In the genomic region with DNA sequence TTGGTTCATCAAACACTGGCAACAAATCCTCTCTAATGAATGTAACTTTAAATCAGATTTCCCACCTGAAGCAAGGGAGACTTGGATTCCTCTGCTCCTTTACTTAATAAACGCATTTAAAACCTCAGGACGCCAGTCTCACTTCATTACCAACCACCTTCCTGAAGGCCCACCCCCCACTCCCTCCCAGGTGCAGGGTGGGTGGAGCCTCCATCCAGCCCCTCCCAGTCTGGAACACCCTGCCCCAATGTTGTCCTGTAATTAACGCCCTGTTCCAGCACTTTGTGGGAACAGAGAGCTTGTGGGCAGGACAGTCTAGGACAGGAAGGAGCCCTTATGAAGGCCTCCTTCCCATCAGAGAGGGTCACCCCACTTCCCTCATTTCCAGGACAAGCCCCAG, we compare ENCODE assay signal across 22 mouse cellular contexts. TPM values are rescaled to one million over a fixed set of nuclear protein-coding genes. Genes with fewer than 3 reads are reported as not detected.
DNase-seq lines count a peak whose midpoint lies in the region; ATAC-seq and TF ChIP-seq lines count a peak whose summit lies in the region.
"Had no signal": no experiment of that assay in that cellular context is flagged by ENCODE, and none has a peak within 500 bp of the region (broad histone marks: within the 10 kb centered on the region; RNA-seq: fewer than 3 reads in every experiment).

No protein-coding gene starts in this region.

- intact Hi-C loops in heart, postnatal 25 days (cut with DNase I): no loop called here

- TF ChIP-seq CTCF in stomach, postnatal 0 days (IDR thresholded peaks at IDR 0.05; ENCODE audit: low read depth): no peak
- no peak for TF ChIP-seq CTCF in intestine, postnatal 0 days (IDR thresholded peaks at IDR 0.05; ENCODE audit: low read depth)

- ATAC-seq in heart, embryonic 11.5 days (replicated peaks; ENCODE audit: insufficient number of reproducible peaks, low FRiP score, low TSS enrichment): no peak
- ATAC-seq in stomach, embryonic 14.5 days (ENCODE audit: insufficient number of reproducible peaks, insufficient read depth, low FRiP score, low read depth): 0 out of 2 replicates have a peak, but pooled peaks have one; percentile 34
- no peak for ATAC-seq in stomach, postnatal 0 days (ENCODE audit: low FRiP score, low TSS enrichment)
- no peak for ATAC-seq in intestine, postnatal 0 days
- no peak for ATAC-seq in kidney, embryonic 15.5 days (replicated peaks; ENCODE audit: low FRiP score)
- ATAC-seq: forebrain, postnatal 0 days; hindbrain, postnatal 0 days had no signal

- H3K36me3 ChIP-seq in heart, embryonic 11.5 days (ENCODE audit: control insufficient read depth, insufficient read depth, low read length): peaks cover 3% of the 10 kb centered on the region; the same call in 1 of the 2 replicates
- peaks cover 16% of the 10 kb centered on the region for H3K36me3 ChIP-seq in stomach, embryonic 14.5 days (ENCODE audit: control insufficient read depth, insufficient read depth, low read length)
- H3K36me3 ChIP-seq in stomach, postnatal 0 days (ENCODE audit: control insufficient read depth, insufficient read depth, low read length): peaks cover 11% of the 10 kb centered on the region
- H3K36me3 ChIP-seq in intestine, postnatal 0 days (ENCODE audit: control insufficient read depth, insufficient read depth): peaks cover 29% of the 10 kb centered on the region
- H3K36me3 ChIP-seq in kidney, embryonic 15.5 days: peaks cover 48% of the 10 kb centered on the region

- H3K9me3 ChIP-seq in heart, embryonic 11.5 days (replicated peaks; ENCODE audit: control insufficient read depth, low read length): no peaks in the 10 kb centered on the region
- no peaks in the 10 kb centered on the region for H3K9me3 ChIP-seq in stomach, embryonic 14.5 days (ENCODE audit: control insufficient read depth, low read depth, low read length)
- no peaks in the 10 kb centered on the region for H3K9me3 ChIP-seq in stomach, postnatal 0 days (ENCODE audit: control insufficient read depth, low read length)
- H3K9me3 ChIP-seq in intestine, postnatal 0 days (ENCODE audit: control insufficient read depth): no peaks in the 10 kb centered on the region
- H3K9me3 ChIP-seq in kidney, embryonic 15.5 days (replicated peaks): no peaks in the 10 kb centered on the region
- H3K9me3 ChIP-seq: embryonic facial prominence, embryonic 10.5 days; forebrain, embryonic 13.5 days; G1E; hindbrain, embryonic 13.5 days had no signal

- 52% methylated on average over 3 of the region's 3 CpGs for WGBS in heart, embryonic 11.5 days (ENCODE audit: insufficient replicate concordance)
- 38% methylated on average over 3 of the region's 3 CpGs for WGBS in stomach, embryonic 14.5 days
- 51% methylated on average over 3 of the region's 3 CpGs for WGBS in stomach, postnatal 0 days
- WGBS in intestine, postnatal 0 days: 48% methylated on average over 3 of the region's 3 CpGs
- WGBS in kidney, embryonic 15.5 days: 49% methylated on average over 3 of the region's 3 CpGs

- peaks cover 32% of the 10 kb centered on the region for H3K4me1 ChIP-seq in heart, embryonic 11.5 days (ENCODE audit: control insufficient read depth, insufficient read depth, low read length)
- H3K4me1 ChIP-seq in stomach, embryonic 14.5 days (ENCODE audit: control insufficient read depth, insufficient read depth, low read length): no peaks in the 10 kb centered on the region
- no peaks in the 10 kb centered on the region for H3K4me1 ChIP-seq in stomach, postnatal 0 days (replicated peaks; ENCODE audit: control insufficient read depth, insufficient read depth)
- no peaks in the 10 kb centered on the region for H3K4me1 ChIP-seq in intestine, postnatal 0 days (replicated peaks; ENCODE audit: control insufficient read depth, insufficient read depth, low read length)
- no peaks in the 10 kb centered on the region for H3K4me1 ChIP-seq in kidney, embryonic 15.5 days
- H3K4me1 ChIP-seq: forebrain, embryonic 13.5 days had no signal

- no peak for DNase-seq in heart, postnatal 25 days (ENCODE audit: low spot score)
- no peak for DNase-seq in stomach, postnatal 0 days (ENCODE audit: low spot score)
- peak; percentile 67 for DNase-seq in ZHBTc4 (ENCODE audit: low read depth, low spot score)
- DNase-seq: adrenal gland, adult 2 months; adrenal gland, postnatal 25 days; cerebellum, adult 11 months; cerebellum, adult 9-10 months; cerebellum, postnatal 36 days; forebrain, postnatal 0 days; gastrocnemius, postnatal 14 days; heart, adult 2 months; heart, postnatal 10 days had no signal

- no peak for TF ChIP-seq EP300 in stomach, postnatal 0 days (optimal IDR thresholded peaks at IDR 0.05)

- H3K27me3 ChIP-seq in heart, embryonic 11.5 days (ENCODE audit: control insufficient read depth, insufficient read depth, low read length): no peaks in the 10 kb centered on the region
- H3K27me3 ChIP-seq in stomach, embryonic 14.5 days (ENCODE audit: control insufficient read depth, insufficient read depth, low read length): no peaks in the 10 kb centered on the region
- no peaks in the 10 kb centered on the region for H3K27me3 ChIP-seq in stomach, postnatal 0 days (ENCODE audit: control insufficient read depth, insufficient read depth, low read length)
- H3K27me3 ChIP-seq in intestine, postnatal 0 days (replicated peaks; ENCODE audit: control insufficient read depth, insufficient read depth, low read length): no peaks in the 10 kb centered on the region
- no peaks in the 10 kb centered on the region for H3K27me3 ChIP-seq in kidney, embryonic 15.5 days
- H3K27me3 ChIP-seq: CH12.LX; forebrain, embryonic 13.5 days; hindbrain, embryonic 13.5 days had no signal

- H3K9ac ChIP-seq in heart, embryonic 11.5 days (ENCODE audit: low read depth, low read length): 0 out of 2 replicates have a peak overlapping the region, but pooled peaks have one; percentile 28
- no peak overlapping the region for H3K9ac ChIP-seq in stomach, embryonic 14.5 days (replicated peaks; ENCODE audit: low read depth, low read length)
- H3K9ac ChIP-seq in stomach, postnatal 0 days (ENCODE audit: low read length): no peak overlapping the region
- H3K9ac ChIP-seq in intestine, postnatal 0 days (ENCODE audit: low read depth, low read length): no peak overlapping the region
- no peak overlapping the region for H3K9ac ChIP-seq in kidney, embryonic 15.5 days
- H3K9ac ChIP-seq: forebrain, embryonic 13.5 days; forebrain, postnatal 0 days; hindbrain, embryonic 13.5 days had no signal

- no peak overlapping the region for H3K27ac ChIP-seq in heart, embryonic 11.5 days (ENCODE audit: low read depth, low read length)
- no peak overlapping the region for H3K27ac ChIP-seq in stomach, embryonic 14.5 days (ENCODE audit: low read length)
- H3K27ac ChIP-seq in stomach, postnatal 0 days (replicated peaks): no peak overlapping the region
- no peak overlapping the region for H3K27ac ChIP-seq in intestine, postnatal 0 days (ENCODE audit: low read depth, low read length)
- H3K27ac ChIP-seq in kidney, embryonic 15.5 days: no peak overlapping the region
- H3K27ac ChIP-seq: embryonic facial prominence, embryonic 10.5 days; forebrain, embryonic 13.5 days; heart, adult 2 months; hindbrain, embryonic 13.5 days had no signal

- no peak overlapping the region for H3K4me3 ChIP-seq in heart, embryonic 11.5 days (ENCODE audit: low read depth, low read length)
- H3K4me3 ChIP-seq in stomach, embryonic 14.5 days (ENCODE audit: low read depth, low read length): no peak overlapping the region
- no peak overlapping the region for H3K4me3 ChIP-seq in stomach, postnatal 0 days (ENCODE audit: low read depth, low read length)
- H3K4me3 ChIP-seq in intestine, postnatal 0 days (ENCODE audit: low read depth, low read length): no peak overlapping the region
- H3K4me3 ChIP-seq in kidney, embryonic 15.5 days (replicated peaks): no peak overlapping the region
- H3K4me3 ChIP-seq: embryonic facial prominence, embryonic 10.5 days; forebrain, embryonic 13.5 days; heart, adult 2 months; hindbrain, embryonic 13.5 days had no signal

- no peak overlapping the region for H3K4me2 ChIP-seq in heart, embryonic 11.5 days
- no peak overlapping the region for H3K4me2 ChIP-seq in stomach, embryonic 14.5 days (replicated peaks; ENCODE audit: low read depth, low read length)
- H3K4me2 ChIP-seq in stomach, postnatal 0 days (replicated peaks; ENCODE audit: low read depth): no peak overlapping the region
- no peak overlapping the region for H3K4me2 ChIP-seq in intestine, postnatal 0 days (replicated peaks; ENCODE audit: low read depth)
- no peak overlapping the region for H3K4me2 ChIP-seq in kidney, embryonic 15.5 days
- H3K4me2 ChIP-seq: forebrain, embryonic 13.5 days; hindbrain, embryonic 13.5 days had no signal

RNA-seq across cellular contexts. Expression of a gene that starts 35.2 kb away (rescaled TPM):
- 31.0 and 31.1 TPM in 2 replicates for polyA plus RNA-seq in heart, embryonic 11.5 days (2014; fragmentation: Nextera tagmentation; extraction: Ambion mirVana)
- total RNA-seq in heart, postnatal 25 days (2021): 10 to 100 TPM; 13.4 to 14.1 TPM
- polyA plus RNA-seq in stomach, embryonic 14.5 days (2014; fragmentation: Nextera tagmentation; extraction: Ambion mirVana): 35.8 and 38.5 TPM in 2 replicates
- 13.7 and 14.7 TPM in 2 replicates for polyA plus RNA-seq in stomach, postnatal 0 days (2015; fragmentation: Nextera tagmentation; extraction: Ambion mirVana)
- polyA plus RNA-seq in intestine, postnatal 0 days (2015; fragmentation: Nextera tagmentation; extraction: Ambion mirVana): 10.7 and 12.1 TPM in 2 replicates
- 42.7 and 45.5 TPM in 2 replicates for polyA plus RNA-seq in kidney, embryonic 15.5 days (2015; fragmentation: Nextera tagmentation; extraction: Ambion mirVana)
